8 mouse cellular contexts compared by ENCODE assay signal in the genomic region with DNA sequence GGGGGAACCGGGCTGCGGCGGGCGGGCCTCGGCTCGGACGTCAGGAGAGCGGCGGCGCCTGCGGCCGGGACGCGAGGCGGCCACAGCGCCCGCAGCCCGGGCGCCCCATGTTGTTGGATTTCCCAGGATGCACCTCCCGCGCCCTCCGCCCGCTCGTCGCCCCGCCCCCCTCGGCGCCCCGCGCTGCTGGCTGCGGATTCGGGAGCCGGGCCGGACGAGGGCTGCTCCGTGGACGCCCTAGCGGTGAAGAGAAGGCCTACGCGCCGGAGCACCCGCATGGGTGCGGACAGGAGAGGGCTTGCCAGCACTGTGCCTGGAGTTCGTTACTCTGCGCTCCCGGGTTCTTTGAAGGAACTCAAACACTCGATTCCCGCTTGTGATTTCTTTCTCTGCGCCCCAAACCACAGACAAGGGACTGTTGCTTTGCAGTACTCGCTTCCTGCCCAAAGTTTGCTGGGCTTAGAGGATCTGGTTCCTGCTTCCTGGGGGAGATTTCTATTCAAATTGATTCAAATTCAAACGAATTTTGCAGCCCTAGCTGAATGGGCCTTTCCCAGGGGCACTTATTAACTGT. TPM values are rescaled to one million over a fixed set of nuclear protein-coding genes. Genes with fewer than 3 reads are reported as not detected.
A peak's percentile ranks its signal among the peaks of the same experiment; 100 is the strongest.
DNase-seq lines count a peak whose midpoint lies in the region; ATAC-seq and TF ChIP-seq lines count a peak whose summit lies in the region.

No protein-coding gene starts in this region.

- ATAC-seq in CD4-positive, CD25-positive, alpha-beta regulatory T cell, adult 4 months: peak; percentile 66
- peak; percentile 92 for ATAC-seq in heart, embryonic 14.5 days (ENCODE audit: insufficient number of reproducible peaks, insufficient read depth, low FRiP score, low read depth)
- peak; percentile 89 for ATAC-seq in liver, embryonic 11.5 days (replicated peaks; ENCODE audit: low FRiP score)

- H3K9ac ChIP-seq in heart, embryonic 14.5 days (ENCODE audit: low read length): peak overlapping the region; percentile 99
- peak overlapping the region; percentile 98 for H3K9ac ChIP-seq in liver, embryonic 11.5 days (ENCODE audit: low read depth, low read length)

- peak; percentile 63 for TF ChIP-seq POLR2A in myocyte (IDR thresholded peaks at IDR 0.05; ENCODE audit: insufficient read length, low read depth)

- peaks cover 0 to 22% of the 10 kb centered on the region in 2 experiments; a peak in 1 of 4 replicates for H3K4me1 ChIP-seq in heart, embryonic 14.5 days (ENCODE audit: control insufficient read depth in 2 of 2, insufficient read depth in 2 of 2, low read length in 2 of 2)
- H3K4me1 ChIP-seq in liver, embryonic 11.5 days (replicated peaks; ENCODE audit: control insufficient read depth, insufficient read depth, low read length): peaks cover 12% of the 10 kb centered on the region; the same call in 1 of the 2 replicates

- H3K79me2 ChIP-seq in myocyte (ENCODE audit: control insufficient read depth, insufficient read depth): peaks cover 53% of the 10 kb centered on the region

- no peaks in the 10 kb centered on the region for H3K27me3 ChIP-seq in heart, embryonic 14.5 days (ENCODE audit: control insufficient read depth, insufficient read depth, low read length)
- H3K27me3 ChIP-seq in liver, embryonic 11.5 days (replicated peaks; ENCODE audit: control insufficient read depth, insufficient read depth, low read length): no peaks in the 10 kb centered on the region
- H3K27me3 ChIP-seq in myocyte (ENCODE audit: control insufficient read depth, insufficient read depth, insufficient read length): no peaks in the 10 kb centered on the region

- H3K4me3 ChIP-seq in heart, embryonic 14.5 days (ENCODE audit: control insufficient read depth in 1 of 2, insufficient read depth in 1 of 2, low read depth in 1 of 2, low read length in 2 of 2): peak overlapping the region; percentile 78 to 86
- H3K4me3 ChIP-seq in liver, embryonic 11.5 days (ENCODE audit: low read depth, low read length): peak overlapping the region; percentile 89
- H3K4me3 ChIP-seq in myocyte: peak overlapping the region; percentile 71

- no peaks in the 10 kb centered on the region for H3K36me3 ChIP-seq in heart, embryonic 14.5 days (ENCODE audit: control insufficient read depth, insufficient read depth, low read length)
- no peaks in the 10 kb centered on the region for H3K36me3 ChIP-seq in liver, embryonic 11.5 days (ENCODE audit: control insufficient read depth, insufficient read depth, low read length)
- H3K36me3 ChIP-seq in myocyte (ENCODE audit: control insufficient read depth, insufficient read depth): no peaks in the 10 kb centered on the region

- peak; percentile 60 for DNase-seq in c-Kit-negative CD71-positive TER-119-positive erythroid progenitor cells, embryonic 14.5 days (ENCODE audit: low read depth, low spot score)
- DNase-seq in fibroblast of lung, adult 2 months (ENCODE audit: low read depth): peak; percentile 57
- peak; percentile 95 for DNase-seq in kidney, postnatal 10 days
- peak; percentile 91 for DNase-seq in liver, embryonic 11.5 days (ENCODE audit: low spot score)
- DNase-seq in spleen, postnatal 4 days (ENCODE audit: low spot score in 2 of 2): peak; percentile 82 to 91

- H3ac ChIP-seq in myocyte (ENCODE audit: control insufficient read depth, insufficient read length): peak overlapping the region; percentile 71

- WGBS in heart, embryonic 14.5 days: under 1% methylated on average over 50 of the region's 51 CpGs
- under 1% methylated on average over 41 of the region's 51 CpGs for WGBS in liver, embryonic 11.5 days

- H3K9me3 ChIP-seq in heart, embryonic 14.5 days (ENCODE audit: control insufficient read depth, low read length): no peaks in the 10 kb centered on the region
- H3K9me3 ChIP-seq in liver, embryonic 11.5 days (ENCODE audit: control insufficient read depth, low read length): no peaks in the 10 kb centered on the region

- peak overlapping the region; percentile 79 for H3K4me2 ChIP-seq in heart, embryonic 14.5 days (ENCODE audit: low read length)
- peak overlapping the region; percentile 88 for H3K4me2 ChIP-seq in liver, embryonic 11.5 days
- H3K4me2 ChIP-seq in myocyte (ENCODE audit: low read depth): peak overlapping the region; percentile 94

- peak overlapping the region; percentile 92 to 95 for H3K27ac ChIP-seq in heart, embryonic 14.5 days (replicated peaks in 1 of 2; ENCODE audit: control insufficient read depth in 1 of 2, insufficient read depth in 1 of 2, low read depth in 2 of 2, low read length in 2 of 2)
- peak overlapping the region; percentile 94 for H3K27ac ChIP-seq in liver, embryonic 11.5 days (ENCODE audit: low read depth, low read length)

TF ChIP-seq in myocyte, 11 proteins besides CTCF, POLR2A, EP300 and RAD21:
- TF ChIP-seq MYOG (IDR thresholded peaks at IDR 0.05; ENCODE audit: control insufficient read depth in 1 of 3, insufficient read depth in 1 of 3, insufficient read length in 2 of 3, low read depth in 2 of 3) (no peak), E2F4 (IDR thresholded peaks at IDR 0.05; ENCODE audit: insufficient read depth) (peak; percentile 7)

RNA-seq across cellular contexts. Expression of a gene that starts 0.4 kb away (rescaled TPM):
- 1 to 10 TPM; 1.6 to 2.1 TPM for polyA plus RNA-seq in CD4-positive, CD25-positive, alpha-beta regulatory T cell, adult 4 months (2017; shearing (Covaris generic))
- 11.1 and 11.9 TPM in 2 replicates for polyA plus RNA-seq in heart, embryonic 14.5 days (2014; fragmentation: Nextera tagmentation; extraction: Ambion mirVana)
- polyA plus RNA-seq in liver, embryonic 11.5 days (2014; fragmentation: Nextera tagmentation; extraction: Ambion mirVana): 8.8 and 9.0 TPM in 2 replicates
- 4.1 TPM for polyA plus RNA-seq in myocyte (2012; fragmentation: generic; extraction: Trizol)

RNA-seq across cellular contexts. Expression of a gene that starts 32.7 kb away (rescaled TPM):
- polyA plus RNA-seq in CD4-positive, CD25-positive, alpha-beta regulatory T cell, adult 4 months (2017; shearing (Covaris generic)): 1 to 10 TPM; 1.2 to 2.0 TPM
- 1.1 and 1.3 TPM in 2 replicates for polyA plus RNA-seq in heart, embryonic 14.5 days (2014; fragmentation: Nextera tagmentation; extraction: Ambion mirVana)
- 0.33 and 0.52 TPM in 2 replicates for polyA plus RNA-seq in liver, embryonic 11.5 days (2014; fragmentation: Nextera tagmentation; extraction: Ambion mirVana)
- polyA plus RNA-seq in myocyte (2012; fragmentation: generic; extraction: Trizol): 0.48 TPM

RNA-seq across cellular contexts. Expression of a gene that starts 50.7 kb away (rescaled TPM):
- polyA plus RNA-seq in CD4-positive, CD25-positive, alpha-beta regulatory T cell, adult 4 months (2017; shearing (Covaris generic)): 1 to 10 TPM; 3.4 to 4.5 TPM
- 7.3 and 10.4 TPM in 2 replicates for polyA plus RNA-seq in heart, embryonic 14.5 days (2014; fragmentation: Nextera tagmentation; extraction: Ambion mirVana)
- 4.3 and 6.3 TPM in 2 replicates for polyA plus RNA-seq in liver, embryonic 11.5 days (2014; fragmentation: Nextera tagmentation; extraction: Ambion mirVana)
- 0.18 TPM for polyA plus RNA-seq in myocyte (2012; fragmentation: generic; extraction: Trizol)

Comparison
In these comparisons a context has a peak if more than half of its experiments do, and no peak if none do; other contexts are left out.
1. Peak in every context shown above with its lines: DNase-seq, ATAC-seq, H3K4me3 ChIP-seq and H3K27ac ChIP-seq.